Mouse (Mus musculus): ENCODE results near the gene Tnni3k. TPM values are rescaled to one million over a fixed set of nuclear protein-coding genes. Genes with fewer than 3 reads are reported as not detected.

Tnni3k gene
- polyA plus RNA-seq, 1 experiment from 2014 or later, result 0.11 TPM

DNA sequence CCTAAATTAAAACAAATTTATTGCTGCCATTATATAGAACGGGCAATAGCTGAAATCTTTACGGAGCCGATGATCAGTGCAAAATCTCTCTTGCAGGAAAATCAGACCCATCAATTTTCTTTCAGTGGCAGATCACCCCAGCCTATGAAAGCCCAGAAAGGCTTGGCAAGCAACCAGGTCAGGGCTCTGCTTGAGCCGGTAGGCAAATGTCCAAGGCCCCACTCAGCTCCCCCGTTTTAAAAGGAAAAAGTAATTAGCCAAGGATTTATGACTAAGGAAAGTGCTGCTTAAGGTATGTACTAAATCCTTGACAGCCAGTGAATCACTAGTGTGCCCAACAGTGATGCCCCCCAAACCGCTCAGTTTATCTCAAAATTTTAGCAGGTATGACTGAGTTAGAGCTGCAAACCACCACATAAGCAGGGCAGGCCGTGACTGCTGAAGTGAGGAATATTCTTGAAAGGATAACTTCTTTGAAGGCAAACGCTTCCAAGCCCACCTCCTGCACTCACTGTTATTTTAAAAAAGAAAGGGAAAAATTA is 254.2 kb downstream of the Tnni3k start:
- Histone ChIP-seq H3K36me3 (ENCODE audit: control insufficient read depth, insufficient read depth, low read length) (no peaks in the 10 kb centered on the region), H3K27ac (replicated peaks) (no peak overlapping the region), H3K4me1 (replicated peaks; ENCODE audit: control insufficient read depth, insufficient read depth) (no peaks in the 10 kb centered on the region), H3K9ac (ENCODE audit: low read length) (no peak overlapping the region), H3K4me2 (replicated peaks; ENCODE audit: low read depth) (no peak overlapping the region), H3K9me3 (ENCODE audit: control insufficient read depth, low read length) (no peaks in the 10 kb centered on the region), H3K4me3 (ENCODE audit: low read depth, low read length) (no peak overlapping the region), H3K27me3 (ENCODE audit: control insufficient read depth, insufficient read depth, low read length) (no peaks in the 10 kb centered on the region)
- ATAC-seq (ENCODE audit: low FRiP score, low TSS enrichment) (no peak), DNase-seq (ENCODE audit: low spot score) (no peak)
- 43% methylated on average over 8 of the region's 8 CpGs for WGBS
- TF ChIP-seq EP300 (optimal IDR thresholded peaks at IDR 0.05), result no peak
- TF ChIP-seq CTCF (IDR thresholded peaks at IDR 0.05; ENCODE audit: low read depth), result no peak

DNA sequence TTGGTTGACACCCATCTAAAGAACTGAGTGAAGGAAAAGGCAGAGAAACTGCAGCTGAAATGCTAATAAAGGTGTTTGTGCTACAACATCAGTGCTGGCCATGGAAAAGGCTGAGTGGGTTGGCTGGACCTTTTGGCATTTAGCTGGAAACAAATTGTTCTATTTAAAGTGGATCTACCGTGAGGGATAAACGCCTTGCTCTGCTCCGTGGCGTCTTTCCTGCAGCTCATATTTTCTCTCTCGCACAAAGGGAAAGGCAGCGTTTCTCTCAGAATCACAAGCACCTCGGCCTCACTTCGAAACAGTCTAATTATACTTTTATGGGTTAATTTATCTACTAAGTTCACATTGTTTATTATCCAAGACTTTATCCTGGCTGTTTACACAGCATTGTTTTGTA is 254.8 kb downstream of the Tnni3k start:
- no peak for DNase-seq (ENCODE audit: low spot score)
- Histone ChIP-seq H3K9me3 (ENCODE audit: control insufficient read depth, low read length) (no peaks in the 10 kb centered on the region), H3K9ac (ENCODE audit: low read length) (no peak overlapping the region), H3K4me1 (replicated peaks; ENCODE audit: control insufficient read depth, insufficient read depth) (no peaks in the 10 kb centered on the region), H3K4me3 (ENCODE audit: low read depth, low read length) (no peak overlapping the region), H3K27ac (replicated peaks) (no peak overlapping the region), H3K4me2 (replicated peaks; ENCODE audit: low read depth) (no peak overlapping the region), H3K36me3 (ENCODE audit: control insufficient read depth, insufficient read depth, low read length) (no peaks in the 10 kb centered on the region), H3K27me3 (ENCODE audit: control insufficient read depth, insufficient read depth, low read length) (no peaks in the 10 kb centered on the region)
- TF ChIP-seq EP300 (optimal IDR thresholded peaks at IDR 0.05) (no peak), CTCF (IDR thresholded peaks at IDR 0.05; ENCODE audit: low read depth) (no peak)
- WGBS, result 44% methylated on average over 8 of the region's 8 CpGs
- no peak for ATAC-seq (ENCODE audit: low FRiP score, low TSS enrichment)

DNA sequence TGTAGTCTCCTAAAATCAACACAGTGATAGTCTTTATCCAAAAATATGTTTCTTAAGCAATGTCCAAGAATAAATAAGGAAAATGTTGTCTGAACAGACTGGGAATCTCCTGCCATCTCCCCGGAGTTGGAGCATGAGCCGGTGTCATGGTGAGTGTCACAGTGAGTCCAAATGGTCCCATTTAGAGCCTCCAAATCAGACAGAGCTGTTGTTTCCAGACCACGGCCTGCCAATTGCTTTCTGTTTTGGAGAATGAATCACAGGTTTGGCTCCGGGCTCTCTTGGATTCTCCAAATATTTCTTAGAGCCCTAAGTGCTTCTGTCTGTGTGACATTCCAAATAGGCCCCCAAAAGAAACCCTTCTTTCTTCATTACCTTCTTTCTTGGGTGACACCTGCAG is 256.4 kb downstream of the Tnni3k start:
- ATAC-seq (ENCODE audit: low FRiP score, low TSS enrichment) (no peak), DNase-seq (ENCODE audit: low spot score) (no peak)
- no peak for TF ChIP-seq CTCF (IDR thresholded peaks at IDR 0.05; ENCODE audit: low read depth)
- no peak for TF ChIP-seq EP300 (optimal IDR thresholded peaks at IDR 0.05)
- no peaks in the 10 kb centered on the region for H3K36me3 ChIP-seq (ENCODE audit: control insufficient read depth, insufficient read depth, low read length)
- no peak overlapping the region for H3K9ac ChIP-seq (ENCODE audit: low read length)
- H3K4me3 ChIP-seq (ENCODE audit: low read depth, low read length), result no peak overlapping the region
- H3K4me2 ChIP-seq (replicated peaks; ENCODE audit: low read depth), result no peak overlapping the region
- no peaks in the 10 kb centered on the region for H3K9me3 ChIP-seq (ENCODE audit: control insufficient read depth, low read length)
- 65% methylated on average over 4 of the region's 4 CpGs for WGBS
- H3K27ac ChIP-seq (replicated peaks), result no peak overlapping the region
- no peaks in the 10 kb centered on the region for H3K27me3 ChIP-seq (ENCODE audit: control insufficient read depth, insufficient read depth, low read length)
- H3K4me1 ChIP-seq (replicated peaks; ENCODE audit: control insufficient read depth, insufficient read depth), result no peaks in the 10 kb centered on the region

DNA sequence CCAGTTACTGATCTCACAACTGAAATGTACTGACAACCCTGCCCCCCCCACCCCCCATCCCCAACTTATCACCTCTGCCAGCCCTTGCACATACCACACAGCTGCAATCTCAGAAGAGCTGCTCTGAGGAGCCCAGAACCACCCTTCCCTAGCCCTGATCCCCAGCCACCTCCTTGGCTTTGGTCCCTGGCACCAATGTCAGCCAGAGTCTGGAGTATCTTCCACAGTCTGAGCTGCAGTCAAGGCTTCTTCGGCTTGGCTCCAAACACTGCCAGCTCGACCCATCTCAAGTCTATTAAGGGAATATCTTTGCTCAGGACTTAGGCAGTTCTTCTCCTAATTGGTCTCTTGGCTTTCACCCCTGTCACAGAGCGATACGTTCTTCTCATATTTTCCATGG is 261.6 kb downstream of the Tnni3k start:
- H3K9me3 ChIP-seq (ENCODE audit: control insufficient read depth, low read length), result no peaks in the 10 kb centered on the region
- TF ChIP-seq CTCF (IDR thresholded peaks at IDR 0.05; ENCODE audit: low read depth) (no peak), EP300 (optimal IDR thresholded peaks at IDR 0.05) (no peak)
- H3K4me3 ChIP-seq (ENCODE audit: low read depth, low read length), result no peak overlapping the region
- 68% methylated on average over 4 of the region's 4 CpGs for WGBS
- no peak overlapping the region for H3K27ac ChIP-seq (replicated peaks)
- H3K4me2 ChIP-seq (replicated peaks; ENCODE audit: low read depth), result no peak overlapping the region
- H3K27me3 ChIP-seq (ENCODE audit: control insufficient read depth, insufficient read depth, low read length), result no peaks in the 10 kb centered on the region
- DNase-seq (ENCODE audit: low spot score) (no peak), ATAC-seq (ENCODE audit: low FRiP score, low TSS enrichment) (no peak)
- no peak overlapping the region for H3K9ac ChIP-seq (ENCODE audit: low read length)
- H3K36me3 ChIP-seq (ENCODE audit: control insufficient read depth, insufficient read depth, low read length), result no peaks in the 10 kb centered on the region
- no peaks in the 10 kb centered on the region for H3K4me1 ChIP-seq (replicated peaks; ENCODE audit: control insufficient read depth, insufficient read depth)

DNA sequence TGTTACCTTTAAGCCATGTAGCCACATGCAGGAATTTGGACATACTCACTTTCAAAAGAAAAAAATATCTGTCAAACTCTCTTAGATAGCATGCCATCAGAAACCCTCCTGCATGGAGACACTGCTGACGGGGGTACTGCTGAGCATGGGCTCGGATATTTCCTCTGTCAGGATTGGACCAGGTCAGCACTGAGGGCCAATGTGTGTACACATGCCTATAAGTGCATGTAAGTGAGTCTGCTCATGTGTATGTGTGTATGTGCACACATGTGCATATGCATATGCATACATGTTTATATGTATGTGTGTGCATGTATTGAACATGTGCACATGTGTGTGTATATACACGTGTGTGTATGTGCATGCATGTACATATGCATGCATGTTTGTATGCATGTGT is 267.6 kb downstream of the Tnni3k start:
- Histone ChIP-seq H3K27ac (replicated peaks) (no peak overlapping the region), H3K9me3 (ENCODE audit: control insufficient read depth, low read length) (no peaks in the 10 kb centered on the region), H3K4me3 (ENCODE audit: low read depth, low read length) (no peak overlapping the region), H3K4me1 (replicated peaks; ENCODE audit: control insufficient read depth, insufficient read depth) (no peaks in the 10 kb centered on the region), H3K9ac (ENCODE audit: low read length) (no peak overlapping the region), H3K27me3 (ENCODE audit: control insufficient read depth, insufficient read depth, low read length) (no peaks in the 10 kb centered on the region), H3K36me3 (ENCODE audit: control insufficient read depth, insufficient read depth, low read length) (no peaks in the 10 kb centered on the region), H3K4me2 (replicated peaks; ENCODE audit: low read depth) (no peak overlapping the region)
- DNase-seq (ENCODE audit: low spot score), result no peak
- 80% methylated on average over 3 of the region's 3 CpGs for WGBS
- no peak for TF ChIP-seq CTCF (IDR thresholded peaks at IDR 0.05; ENCODE audit: low read depth)
- TF ChIP-seq EP300 (optimal IDR thresholded peaks at IDR 0.05), result no peak
- no peak for ATAC-seq (ENCODE audit: low FRiP score, low TSS enrichment)

DNA sequence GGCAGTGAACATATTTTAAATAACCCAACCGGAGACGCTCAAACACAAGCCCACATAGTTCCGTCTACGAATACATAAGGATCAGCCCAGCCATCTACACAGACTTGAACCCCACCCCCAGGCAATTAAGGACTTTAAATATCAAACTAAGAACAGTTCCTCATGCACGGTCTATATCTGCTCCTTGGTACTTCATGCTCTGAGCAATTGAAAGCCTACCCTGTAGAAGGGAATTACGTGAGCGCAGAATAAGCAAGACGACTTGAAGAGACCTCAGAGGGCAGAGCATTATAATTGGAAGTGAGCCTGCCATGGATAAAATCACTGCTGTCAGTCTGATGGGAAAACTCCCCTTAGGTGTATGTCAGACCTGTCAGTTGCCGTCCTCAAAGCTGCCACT is 268.9 kb downstream of the Tnni3k start:
- H3K27me3 ChIP-seq (ENCODE audit: control insufficient read depth, insufficient read depth, low read length), result no peaks in the 10 kb centered on the region
- no peak for TF ChIP-seq CTCF (IDR thresholded peaks at IDR 0.05; ENCODE audit: low read depth)
- no peak for TF ChIP-seq EP300 (optimal IDR thresholded peaks at IDR 0.05)
- H3K9me3 ChIP-seq (ENCODE audit: control insufficient read depth, low read length), result no peaks in the 10 kb centered on the region
- 79% methylated on average over 9 of the region's 9 CpGs for WGBS
- no peak overlapping the region for H3K27ac ChIP-seq (replicated peaks)
- ATAC-seq (ENCODE audit: low FRiP score, low TSS enrichment) (no peak), DNase-seq (ENCODE audit: low spot score) (no peak)
- no peak overlapping the region for H3K9ac ChIP-seq (ENCODE audit: low read length)
- H3K4me1 ChIP-seq (replicated peaks; ENCODE audit: control insufficient read depth, insufficient read depth), result no peaks in the 10 kb centered on the region
- H3K4me2 ChIP-seq (replicated peaks; ENCODE audit: low read depth), result no peak overlapping the region
- no peaks in the 10 kb centered on the region for H3K36me3 ChIP-seq (ENCODE audit: control insufficient read depth, insufficient read depth, low read length)
- no peak overlapping the region for H3K4me3 ChIP-seq (ENCODE audit: low read depth, low read length)

Measured in stomach, postnatal 0 days (tissue).